Mouse (Mus musculus): ENCODE data around the gene Lin7a. TPM values are rescaled to one million over a fixed set of nuclear protein-coding genes. Genes with fewer than 3 reads are reported as not detected.

Gene Lin7a
- polyA plus RNA-seq, 1 experiment from 2014 or later, result 1.4 TPM

DNA sequence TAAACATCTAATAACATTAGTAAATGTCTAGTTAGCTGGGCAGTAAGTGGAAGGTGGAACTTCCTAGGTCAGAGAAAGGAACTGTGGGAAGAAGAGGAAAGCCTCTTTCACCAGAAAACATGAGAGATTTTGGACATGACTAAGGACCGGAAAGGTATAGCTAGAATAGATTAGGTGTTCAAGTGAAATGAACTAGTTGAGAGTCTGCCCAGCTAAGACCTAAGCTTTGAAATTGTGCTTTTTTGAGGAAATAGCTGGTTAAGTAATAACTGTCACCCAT is 40.7 kb upstream of the Lin7a start:
- no peak for DNase-seq
- no peak for TF ChIP-seq EP300 (IDR thresholded peaks at IDR 0.05; ENCODE audit: low read depth)
- TF ChIP-seq CTCF (IDR thresholded peaks at IDR 0.05; ENCODE audit: low read depth), result no peak
- WGBS (ENCODE audit: insufficient replicate concordance), result 96% methylated on average over 1 of the region's 1 CpGs

GRCm38 (mm10) chr10:107231421-107232010 is 40.0 kb upstream of the Lin7a start:
- Histone ChIP-seq H3K9ac (replicated peaks) (no peak overlapping the region), H3K36me3 (replicated peaks; ENCODE audit: insufficient read depth, low read length) (no peaks in the 10 kb centered on the region)
- TF ChIP-seq EP300 (IDR thresholded peaks at IDR 0.05; ENCODE audit: low read depth) (no peak), CTCF (IDR thresholded peaks at IDR 0.05; ENCODE audit: low read depth) (no peak)

More for the DNA sequence above, 40.7 kb upstream of the Lin7a start:
- no peak for ATAC-seq
- H3K27ac ChIP-seq (ENCODE audit: low read depth), result no peak overlapping the region
- H3K4me1 ChIP-seq (ENCODE audit: insufficient read depth), result no peaks in the 10 kb centered on the region
- no peaks in the 10 kb centered on the region for H3K27me3 ChIP-seq (ENCODE audit: insufficient read depth, low read length)
- H3K4me3 ChIP-seq (ENCODE audit: low read depth, low read length), result no peak overlapping the region
- H3K9me3 ChIP-seq (ENCODE audit: low read length), result no peaks in the 10 kb centered on the region
- no peak overlapping the region for H3K9ac ChIP-seq (replicated peaks)
- no peak overlapping the region for H3K4me2 ChIP-seq (ENCODE audit: low read depth, low read length)
- no peaks in the 10 kb centered on the region for H3K36me3 ChIP-seq (replicated peaks; ENCODE audit: insufficient read depth, low read length)

GRCm38 (mm10) chr10:107232491-107233110 is 38.9 kb upstream of the Lin7a start:
- no peaks in the 10 kb centered on the region for H3K4me1 ChIP-seq (ENCODE audit: insufficient read depth)
- no peak overlapping the region for H3K4me3 ChIP-seq (ENCODE audit: low read depth, low read length)
- H3K27ac ChIP-seq (ENCODE audit: low read depth), result no peak overlapping the region
- H3K27me3 ChIP-seq (ENCODE audit: insufficient read depth, low read length), result no peaks in the 10 kb centered on the region
- no peaks in the 10 kb centered on the region for H3K36me3 ChIP-seq (replicated peaks; ENCODE audit: insufficient read depth, low read length)
- no peaks in the 10 kb centered on the region for H3K9me3 ChIP-seq (ENCODE audit: low read length)
- TF ChIP-seq EP300 (IDR thresholded peaks at IDR 0.05; ENCODE audit: low read depth) (no peak), CTCF (IDR thresholded peaks at IDR 0.05; ENCODE audit: low read depth) (no peak)
- ATAC-seq, result no peak
- DNase-seq, result no peak
- no peak overlapping the region for H3K9ac ChIP-seq (replicated peaks)
- no peak overlapping the region for H3K4me2 ChIP-seq (ENCODE audit: low read depth, low read length)
- 86% methylated on average over 2 of the region's 2 CpGs for WGBS (ENCODE audit: insufficient replicate concordance)

More at GRCm38 (mm10) chr10:107231421-107232010, 40.0 kb upstream of the Lin7a start:
- DNase-seq, result no peak
- Histone ChIP-seq H3K4me3 (ENCODE audit: low read depth, low read length) (no peak overlapping the region), H3K4me1 (ENCODE audit: insufficient read depth) (no peaks in the 10 kb centered on the region), H3K27me3 (ENCODE audit: insufficient read depth, low read length) (no peaks in the 10 kb centered on the region), H3K27ac (ENCODE audit: low read depth) (no peak overlapping the region), H3K9me3 (ENCODE audit: low read length) (no peaks in the 10 kb centered on the region), H3K4me2 (ENCODE audit: low read depth, low read length) (no peak overlapping the region)
- no peak for ATAC-seq
- 72% methylated on average over 4 of the region's 4 CpGs for WGBS (ENCODE audit: insufficient replicate concordance)

DNA sequence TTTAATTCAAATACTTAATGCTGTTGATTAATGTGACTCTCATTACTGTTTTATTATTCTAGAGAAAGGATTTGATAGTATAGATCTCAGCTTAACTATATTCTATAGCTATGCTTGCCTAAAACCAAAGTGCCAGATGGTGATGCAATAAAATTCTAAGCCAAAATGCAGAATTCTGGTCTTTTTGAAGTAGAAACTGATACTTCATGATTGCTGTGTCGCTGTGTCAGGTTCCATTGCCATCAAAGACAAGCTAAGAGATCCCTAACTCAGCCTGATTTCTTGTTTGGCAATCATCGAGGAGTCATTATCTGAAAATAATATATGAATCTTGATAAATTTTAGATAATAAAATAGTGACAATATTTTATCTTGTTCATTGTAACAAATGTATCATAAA is 38.3 kb upstream of the Lin7a start:
- Histone ChIP-seq H3K4me1 (ENCODE audit: insufficient read depth) (no peaks in the 10 kb centered on the region), H3K9me3 (ENCODE audit: low read length) (no peaks in the 10 kb centered on the region), H3K36me3 (replicated peaks; ENCODE audit: insufficient read depth, low read length) (no peaks in the 10 kb centered on the region), H3K4me3 (ENCODE audit: low read depth, low read length) (no peak overlapping the region), H3K9ac (replicated peaks) (no peak overlapping the region), H3K27ac (ENCODE audit: low read depth) (no peak overlapping the region), H3K27me3 (ENCODE audit: insufficient read depth, low read length) (no peaks in the 10 kb centered on the region), H3K4me2 (ENCODE audit: low read depth, low read length) (no peak overlapping the region)
- WGBS (ENCODE audit: insufficient replicate concordance), result 71% methylated on average over 2 of the region's 2 CpGs
- DNase-seq (no peak), ATAC-seq (no peak)
- no peak for TF ChIP-seq EP300 (IDR thresholded peaks at IDR 0.05; ENCODE audit: low read depth)
- no peak for TF ChIP-seq CTCF (IDR thresholded peaks at IDR 0.05; ENCODE audit: low read depth)

DNA sequence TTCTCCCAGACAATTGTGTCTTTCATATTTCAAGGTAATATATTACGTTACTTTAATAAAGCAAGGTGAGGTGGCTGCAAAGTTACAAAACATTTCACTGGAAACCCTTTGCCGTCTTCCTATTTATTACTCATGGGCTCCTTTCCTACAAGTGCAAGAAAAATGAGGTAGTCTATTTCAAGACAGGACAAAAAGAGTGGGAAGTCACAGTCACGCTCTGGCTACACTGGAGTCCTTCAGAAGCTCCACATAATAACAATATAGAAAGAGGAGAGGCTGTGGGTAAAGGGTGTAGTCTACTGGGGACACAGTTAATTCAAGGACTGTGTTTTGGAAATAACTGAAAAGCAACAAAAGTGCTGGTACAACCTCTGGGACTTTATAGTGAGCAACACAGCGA is 37.7 kb upstream of the Lin7a start:
- Histone ChIP-seq H3K9me3 (ENCODE audit: low read length) (no peaks in the 10 kb centered on the region), H3K27ac (ENCODE audit: low read depth) (no peak overlapping the region), H3K36me3 (replicated peaks; ENCODE audit: insufficient read depth, low read length) (no peaks in the 10 kb centered on the region), H3K4me1 (ENCODE audit: insufficient read depth) (no peaks in the 10 kb centered on the region), H3K4me2 (ENCODE audit: low read depth, low read length) (no peak overlapping the region), H3K27me3 (ENCODE audit: insufficient read depth, low read length) (no peaks in the 10 kb centered on the region), H3K9ac (replicated peaks) (no peak overlapping the region), H3K4me3 (ENCODE audit: low read depth, low read length) (no peak overlapping the region)
- TF ChIP-seq CTCF (IDR thresholded peaks at IDR 0.05; ENCODE audit: low read depth), result no peak
- no peak for TF ChIP-seq EP300 (IDR thresholded peaks at IDR 0.05; ENCODE audit: low read depth)
- ATAC-seq (no peak), DNase-seq (no peak)
- 74% methylated on average over 4 of the region's 4 CpGs for WGBS (ENCODE audit: insufficient replicate concordance)

DNA sequence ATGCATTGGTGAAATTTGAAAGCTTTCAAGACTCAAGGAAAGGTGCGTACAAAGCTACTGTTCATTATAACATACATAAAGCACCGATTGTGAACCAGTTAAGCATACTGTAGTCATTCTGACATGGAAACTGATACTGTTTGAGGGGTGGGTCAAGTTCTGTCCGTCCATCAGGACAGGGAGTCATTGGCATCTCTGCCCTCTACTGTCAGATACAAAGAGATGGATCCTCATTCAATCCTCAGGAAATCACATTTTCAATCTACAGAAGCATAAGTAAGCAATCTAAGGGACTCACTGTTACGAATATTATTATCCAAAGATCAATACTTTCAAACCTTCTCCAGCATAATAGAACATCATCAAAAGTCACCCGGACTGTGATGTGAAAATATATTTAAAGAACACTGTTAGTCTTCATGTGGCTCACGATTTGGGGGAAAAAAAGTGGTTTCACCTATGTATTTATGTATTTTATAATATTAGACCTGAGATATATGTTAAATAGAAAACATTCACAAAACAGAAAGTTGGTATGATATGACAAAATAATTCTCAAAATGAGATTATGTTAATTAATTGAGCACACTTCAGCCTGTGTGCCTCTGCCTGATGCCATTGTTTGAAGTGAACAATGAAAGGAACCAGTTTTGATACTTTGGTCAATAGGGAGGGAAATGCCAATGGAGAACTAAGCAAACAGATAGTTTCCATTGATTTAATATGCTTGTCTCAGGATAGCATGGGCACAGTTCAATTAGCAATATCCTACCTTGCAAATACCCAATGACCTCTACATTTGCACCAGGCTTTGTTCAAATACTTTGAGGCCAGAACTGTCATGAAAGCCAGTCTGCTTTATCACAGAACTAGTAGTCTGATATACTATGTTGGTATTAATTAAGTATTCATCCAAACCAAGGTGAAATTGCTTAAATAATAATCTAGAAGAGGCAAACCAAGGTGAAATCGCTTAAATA is 36.8 kb upstream of the Lin7a start:
- Histone ChIP-seq H3K4me3 (ENCODE audit: low read depth, low read length) (no peak overlapping the region), H3K4me2 (ENCODE audit: low read depth, low read length) (no peak overlapping the region), H3K27me3 (ENCODE audit: insufficient read depth, low read length) (no peaks in the 10 kb centered on the region), H3K27ac (ENCODE audit: low read depth) (no peak overlapping the region), H3K36me3 (replicated peaks; ENCODE audit: insufficient read depth, low read length) (no peaks in the 10 kb centered on the region), H3K9ac (replicated peaks) (no peak overlapping the region), H3K9me3 (ENCODE audit: low read length) (no peaks in the 10 kb centered on the region), H3K4me1 (ENCODE audit: insufficient read depth) (no peaks in the 10 kb centered on the region)
- no peak for ATAC-seq
- 68% methylated on average over 7 of the region's 7 CpGs for WGBS (ENCODE audit: insufficient replicate concordance)
- no peak for DNase-seq
- TF ChIP-seq EP300 (IDR thresholded peaks at IDR 0.05; ENCODE audit: low read depth), result no peak
- no peak for TF ChIP-seq CTCF (IDR thresholded peaks at IDR 0.05; ENCODE audit: low read depth)

Data from liver, postnatal 0 days (tissue).